Mouse (Mus musculus) heart, embryonic 15.5 days (tissue): Measurements from ENCODE around the gene Sars2. TPM values are rescaled to one million over a fixed set of nuclear protein-coding genes. Genes with fewer than 3 reads are reported as not detected.

Experiments
- ATAC-seq: fragments of 200-750 bp; cut with Nextera tagmentation; replicated peaks from 2 replicates; pipeline ENCODE4 v1.8.0; 2017; ENCODE audit warnings: low read depth, moderate TSS enrichment; ENCODE audit not compliant: insufficient number of reproducible peaks, insufficient read depth, low FRiP score
- H3K27ac ChIP-seq: fragments of 300-500 bp; sonication (generic); 2 replicates; pipeline ENCODE4 v1.5.1; 2015; ENCODE audit warnings: mild to moderate bottlenecking, inconsistent platforms
- H3K27me3 ChIP-seq: fragments of 300-500 bp; sonication (generic); 2 replicates; pipeline ENCODE4 v1.6.1; 2015; ENCODE audit warnings: inconsistent platforms
- H3K36me3 ChIP-seq: fragments of 300-500 bp; sonication (generic); 2 replicates; pipeline ENCODE4 v1.6.1; 2015; ENCODE audit warnings: mild to moderate bottlenecking, inconsistent platforms
- H3K4me1 ChIP-seq: fragments of 300-500 bp; sonication (generic); replicated peaks from 2 replicates; pipeline ENCODE4 v1.6.1; 2015; ENCODE audit warnings: inconsistent platforms
- H3K4me2 ChIP-seq: fragments of 300-500 bp; sonication (generic); 2 replicates; pipeline ENCODE4 v1.6.1; 2015; ENCODE audit warnings: inconsistent platforms, mild to moderate bottlenecking, moderate library complexity
- H3K4me3 ChIP-seq: fragments of 300-500 bp; sonication (generic); 2 replicates; pipeline ENCODE4 v1.5.1; 2015; ENCODE audit warnings: mild to moderate bottlenecking, inconsistent platforms
- H3K9ac ChIP-seq: fragments of 300-500 bp; sonication (generic); 2 replicates; pipeline ENCODE4 v1.6.1; 2015; ENCODE audit warnings: mild to moderate bottlenecking, inconsistent platforms
- H3K9me3 ChIP-seq: fragments of 300-500 bp; sonication (generic); replicated peaks from 2 replicates; pipeline ENCODE4 v1.6.1; 2016; ENCODE audit warnings: inconsistent platforms
- WGBS: fragments of 180-500 bp; shearing (Covaris S2); methylation state at CpG from one replicate; pipeline ENCODE4 v1.1.7; 2015; ENCODE audit warnings: mixed read lengths; 5-methylcytosine and 5-hydroxymethylcytosine counted together
- polyA plus RNA-seq: library from polyadenylated mRNA; unstranded; fragments of >200 nt; fragmentation: Nextera tagmentation; extraction: Ambion mirVana; gene quantifications from 2 replicates; pipeline ENCODE4 v1.2.1, GENCODE M21; 2015

The Sars2 gene
- polyA plus RNA-seq, 1 experiment from 2014 or later, result 16.8 TPM

DNA sequence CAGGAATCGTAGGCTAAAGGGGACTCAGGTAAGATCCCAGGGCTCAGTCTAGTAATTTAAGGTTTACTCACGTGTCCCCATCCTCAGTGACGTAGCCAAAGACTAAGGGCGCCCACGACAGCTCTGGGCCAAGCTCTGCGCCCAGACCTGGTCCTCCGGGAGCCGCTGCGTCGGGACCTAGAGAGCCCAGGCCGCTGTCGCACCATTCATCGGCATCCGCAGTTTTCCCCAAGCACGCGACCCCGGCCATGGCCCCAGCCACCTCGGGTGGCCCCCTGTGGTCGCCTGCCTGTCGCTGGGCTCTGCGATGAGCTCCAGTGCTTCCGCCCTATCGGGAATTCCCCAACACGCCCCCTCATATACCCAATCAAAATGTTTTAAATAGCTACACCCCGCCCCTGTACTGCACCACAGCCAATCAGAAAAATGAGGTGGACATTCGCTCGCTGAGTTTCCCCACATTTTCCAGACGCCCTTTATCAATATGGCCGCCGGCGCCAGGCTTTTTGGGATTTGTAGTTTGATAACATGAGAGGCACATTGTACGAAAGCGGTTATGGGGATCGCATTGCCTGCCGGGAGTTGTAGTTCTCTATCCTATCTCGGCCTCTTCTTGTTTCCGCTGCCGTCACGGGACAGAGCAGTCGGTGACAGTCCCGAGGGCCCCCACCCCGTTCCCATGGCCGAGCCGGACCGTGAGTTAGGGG lies 24.5 kb downstream of the Sars2 start, which contains the start of gene Sirt2:
Sirt2 (plus strand) TSS at position 563 of the 707 bp plus-strand sequence.
- Histone ChIP-seq H3K9ac (peak within 1 kb of the TSS; percentile 73), H3K27me3 (no peaks in the 10 kb centered on the region), H3K9me3 (no peaks in the 10 kb centered on the region), H3K4me1 (peaks cover 23% of the 10 kb centered on the region), H3K4me2 (peak within 1 kb of the TSS; percentile 78), H3K36me3 (peaks cover 4% of the 10 kb centered on the region), H3K27ac (0 out of 2 replicates have a peak within 1 kb of the TSS, but pooled peaks have one; percentile 31), H3K4me3 (peak within 1 kb of the TSS; percentile 85)
- ATAC-seq, result peak; percentile 98
- under 1% methylated on average over 45 of the region's 45 CpGs for WGBS

DNA sequence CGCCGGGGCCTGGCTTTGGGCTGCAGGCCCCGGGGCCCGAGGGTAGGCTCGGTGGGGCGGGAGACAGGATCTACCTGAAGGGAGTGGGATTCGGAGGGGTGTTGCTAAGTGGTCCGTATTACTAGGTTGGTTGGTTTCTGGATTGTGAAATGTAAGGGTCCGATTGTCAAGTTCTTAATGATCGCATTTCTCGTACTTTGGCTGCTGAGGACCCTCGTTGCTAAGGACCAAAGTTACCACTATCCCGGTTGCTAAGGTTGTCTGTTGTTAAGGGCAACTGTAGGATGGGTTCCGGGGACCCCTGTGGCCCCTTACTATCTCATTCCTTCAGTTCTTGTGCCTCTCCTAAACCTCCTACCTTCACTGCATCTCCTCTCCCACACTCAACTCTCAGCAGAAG lies 25.1 kb downstream of the Sars2 start:
- 5% methylated on average over 14 of the region's 14 CpGs for WGBS
- H3K9ac ChIP-seq, result peak overlapping the region; percentile 68
- peaks cover 25% of the 10 kb centered on the region for H3K4me1 ChIP-seq
- no peak overlapping the region for H3K27ac ChIP-seq
- no peaks in the 10 kb centered on the region for H3K27me3 ChIP-seq
- no peak for ATAC-seq
- H3K9me3 ChIP-seq, result no peaks in the 10 kb centered on the region
- peak overlapping the region; percentile 62 for H3K4me2 ChIP-seq
- H3K4me3 ChIP-seq, result peak overlapping the region; percentile 85
- H3K36me3 ChIP-seq, result no peaks in the 10 kb centered on the region; the same call in 1 of the 2 replicates

GRCm38 (mm10) chr7:28767462-28767965 lies 25.7 kb downstream of the Sars2 start, which contains the start of gene Nfkbib:
Gene Nfkbib, minus strand, starts transcription at chr7:28767512.
- no peak within 1 kb of the TSS for H3K27ac ChIP-seq

GRCm38 (mm10) chr7:28769414-28769958 lies 27.7 kb downstream of the Sars2 start:
- WGBS, result 91% methylated on average over 9 of the region's 9 CpGs
- H3K27ac ChIP-seq, result no peak overlapping the region
- H3K9me3 ChIP-seq, result no peaks in the 10 kb centered on the region
- H3K4me3 ChIP-seq, result no peak overlapping the region
- ATAC-seq, result no peak
- no peak overlapping the region for H3K4me2 ChIP-seq
- H3K27me3 ChIP-seq, result no peaks in the 10 kb centered on the region
- H3K36me3 ChIP-seq, result no peaks in the 10 kb centered on the region
- peaks cover 27% of the 10 kb centered on the region for H3K4me1 ChIP-seq
- no peak overlapping the region for H3K9ac ChIP-seq

More at GRCm38 (mm10) chr7:28767462-28767965, 25.7 kb downstream of the Sars2 start, which contains the start of gene Nfkbib:
- WGBS, result 69% methylated on average over 7 of the region's 7 CpGs
- Histone ChIP-seq H3K9ac (peak within 1 kb of the TSS; percentile 73), H3K4me1 (peaks cover 27% of the 10 kb centered on the region), H3K36me3 (no peaks in the 10 kb centered on the region; the same call in 1 of the 2 replicates), H3K4me2 (peak within 1 kb of the TSS; percentile 78), H3K27me3 (no peaks in the 10 kb centered on the region), H3K9me3 (no peaks in the 10 kb centered on the region), H3K4me3 (peak within 1 kb of the TSS; percentile 85)
- ATAC-seq, result no peak

DNA sequence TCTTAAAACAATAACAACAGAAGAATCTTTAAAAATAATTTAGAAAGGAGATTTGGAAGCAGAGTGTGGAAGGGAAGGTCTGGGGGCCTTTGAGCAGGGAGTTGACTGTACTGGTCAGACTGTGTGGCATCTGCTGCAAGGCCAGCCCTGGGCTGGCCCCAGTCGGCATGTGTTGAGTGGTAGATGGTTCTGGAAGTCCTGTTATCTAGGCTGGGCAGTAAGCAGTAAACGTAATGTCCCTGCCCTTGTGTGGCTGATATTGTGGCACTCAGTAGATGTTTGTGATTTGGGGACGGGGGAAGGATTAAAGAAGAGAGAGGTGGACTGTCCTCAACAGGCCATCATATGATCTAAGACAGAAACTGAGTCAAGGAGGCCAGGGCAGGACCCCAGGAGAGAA lies 28.5 kb downstream of the Sars2 start:
- no peaks in the 10 kb centered on the region for H3K36me3 ChIP-seq
- no peak overlapping the region for H3K9ac ChIP-seq
- ATAC-seq, result no peak
- 80% methylated on average over 3 of the region's 3 CpGs for WGBS
- H3K27ac ChIP-seq, result no peak overlapping the region
- H3K4me1 ChIP-seq, result peaks cover 22% of the 10 kb centered on the region
- H3K27me3 ChIP-seq, result no peaks in the 10 kb centered on the region
- no peaks in the 10 kb centered on the region for H3K9me3 ChIP-seq
- H3K4me2 ChIP-seq, result no peak overlapping the region
- no peak overlapping the region for H3K4me3 ChIP-seq

DNA sequence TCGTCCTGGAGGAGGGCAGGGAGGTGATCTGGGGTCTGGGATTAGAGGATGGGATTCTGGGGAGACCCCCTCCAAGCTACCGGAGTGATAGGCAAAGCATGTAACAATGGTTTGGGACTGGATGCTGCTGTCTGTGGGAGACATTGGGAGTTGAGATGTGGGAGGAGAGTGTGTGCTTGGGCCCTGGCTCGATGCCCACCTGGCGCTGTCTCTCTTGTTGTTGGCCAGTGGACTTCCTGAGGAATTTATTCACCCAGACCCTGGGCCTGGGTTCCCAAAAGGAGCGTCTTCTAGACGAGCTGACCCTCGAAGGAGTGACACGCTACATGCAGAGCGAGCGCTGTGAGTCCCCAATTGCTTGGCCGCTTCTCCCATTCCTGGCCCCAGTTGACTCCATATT lies 30.1 kb downstream of the Sars2 start:
- Histone ChIP-seq H3K9ac (no peak overlapping the region), H3K9me3 (no peaks in the 10 kb centered on the region), H3K4me2 (no peak overlapping the region), H3K36me3 (no peaks in the 10 kb centered on the region), H3K4me1 (peaks cover 15% of the 10 kb centered on the region), H3K27ac (no peak overlapping the region), H3K4me3 (no peak overlapping the region), H3K27me3 (no peaks in the 10 kb centered on the region)
- no peak for ATAC-seq
- 85% methylated on average over 11 of the region's 11 CpGs for WGBS

- 49% methylated on average over 3 of the region's 3 CpGs for WGBS
- H3K27ac ChIP-seq, result no peak overlapping the region
- H3K4me2 ChIP-seq, result no peak overlapping the region
- no peaks in the 10 kb centered on the region for H3K9me3 ChIP-seq
- 0 out of 2 replicates have a peak, but pooled peaks cover 4% of the 10 kb centered on the region for H3K4me1 ChIP-seq
- no peaks in the 10 kb centered on the region for H3K27me3 ChIP-seq
- H3K36me3 ChIP-seq, result 0 out of 2 replicates have a peak, but pooled peaks cover 4% of the 10 kb centered on the region
- no peak overlapping the region for H3K4me3 ChIP-seq
- ATAC-seq, result no peak
- no peak overlapping the region for H3K9ac ChIP-seq
Observed at GRCm38 (mm10) chr7:28773163-28773562, 31.4 kb downstream of the Sars2 start.

GRCm38 (mm10) chr7:28774164-28774563 lies 32.4 kb downstream of the Sars2 start:
- Histone ChIP-seq H3K4me2 (no peak overlapping the region), H3K9ac (no peak overlapping the region), H3K27ac (no peak overlapping the region), H3K4me1 (0 out of 2 replicates have a peak, but pooled peaks cover 4% of the 10 kb centered on the region), H3K9me3 (no peaks in the 10 kb centered on the region), H3K36me3 (0 out of 2 replicates have a peak, but pooled peaks cover 4% of the 10 kb centered on the region), H3K4me3 (no peak overlapping the region), H3K27me3 (no peaks in the 10 kb centered on the region)
- no peak for ATAC-seq
- WGBS, result 82% methylated on average over 12 of the region's 12 CpGs

GRCm38 (mm10) chr7:28775129-28775528 lies 33.3 kb downstream of the Sars2 start:
- peaks cover 5% of the 10 kb centered on the region for H3K4me1 ChIP-seq
- H3K9ac ChIP-seq, result no peak overlapping the region
- no peaks in the 10 kb centered on the region for H3K27me3 ChIP-seq
- H3K4me3 ChIP-seq, result no peak overlapping the region
- WGBS, result 86% methylated on average over 7 of the region's 7 CpGs
- no peak overlapping the region for H3K4me2 ChIP-seq
- 0 out of 2 replicates have a peak, but pooled peaks cover 4% of the 10 kb centered on the region for H3K36me3 ChIP-seq
- no peak for ATAC-seq
- no peaks in the 10 kb centered on the region for H3K9me3 ChIP-seq
- H3K27ac ChIP-seq, result no peak overlapping the region

DNA sequence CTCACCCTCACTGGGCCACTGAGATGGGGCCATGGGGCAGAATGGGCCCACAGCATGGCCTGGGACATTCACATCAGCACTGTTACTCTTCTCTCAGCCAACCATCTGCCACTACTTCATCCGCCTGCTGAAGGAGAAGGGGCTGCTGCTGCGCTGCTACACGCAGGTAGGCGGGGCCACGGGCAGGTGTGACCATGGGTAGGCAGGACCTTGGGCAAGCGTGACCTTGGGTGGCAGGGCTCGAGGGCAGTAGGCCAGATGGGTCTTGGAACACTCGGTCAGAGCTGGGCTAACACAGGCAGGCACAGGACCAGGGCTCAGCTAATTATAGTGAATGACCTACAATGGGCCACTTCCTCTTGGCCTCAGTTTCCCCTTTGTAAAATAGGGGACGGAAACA lies 37.0 kb downstream of the Sars2 start:
- H3K9me3 ChIP-seq, result no peaks in the 10 kb centered on the region
- no peak overlapping the region for H3K4me3 ChIP-seq
- H3K27me3 ChIP-seq, result no peaks in the 10 kb centered on the region
- WGBS, result 79% methylated on average over 9 of the region's 9 CpGs
- H3K4me2 ChIP-seq, result no peak overlapping the region
- H3K9ac ChIP-seq, result no peak overlapping the region
- H3K27ac ChIP-seq, result no peak overlapping the region
- peaks cover 17% of the 10 kb centered on the region for H3K4me1 ChIP-seq
- peaks cover 6% of the 10 kb centered on the region; the same call in 1 of the 2 replicates for H3K36me3 ChIP-seq
- no peak for ATAC-seq

- 42% methylated on average over 6 of the region's 6 CpGs for WGBS
- no peaks in the 10 kb centered on the region for H3K9me3 ChIP-seq
- H3K27me3 ChIP-seq, result no peaks in the 10 kb centered on the region
- H3K36me3 ChIP-seq, result peaks cover 10% of the 10 kb centered on the region; the same call in 1 of the 2 replicates
- no peak overlapping the region for H3K9ac ChIP-seq
- H3K27ac ChIP-seq, result peak overlapping the region; percentile 57
- peaks cover 17% of the 10 kb centered on the region for H3K4me1 ChIP-seq
- no peak overlapping the region for H3K4me3 ChIP-seq
- H3K4me2 ChIP-seq, result no peak overlapping the region
- peak; percentile 20; the same call in 1 of the 2 replicates for ATAC-seq
Observed at GRCm38 (mm10) chr7:28780067-28780658, 38.4 kb downstream of the Sars2 start.
